Mouse (Mus musculus) megakaryocyte, embryonic 14.5 days (primary cell): ENCODE results near the gene Ppp5c. TPM values are rescaled to one million over a fixed set of nuclear protein-coding genes. Genes with fewer than 3 reads are reported as not detected.

Source experiments
- H3K27me3 ChIP-seq: replicated peaks from 2 replicates; pipeline ENCODE3; 2012; ENCODE audit warnings: inconsistent platforms
- H3K36me3 ChIP-seq: replicated peaks from 2 replicates; pipeline ENCODE3; 2012; ENCODE audit warnings: low read length, inconsistent platforms, mixed read lengths
- H3K4me1 ChIP-seq: 2 replicates; pipeline ENCODE4 v1.6.1; 2012; ENCODE audit warnings: inconsistent platforms
- H3K4me3 ChIP-seq: replicated peaks from 2 replicates; pipeline ENCODE3; 2012; ENCODE audit warnings: moderate library complexity, mild to moderate bottlenecking, inconsistent platforms
- H3K9me3 ChIP-seq: 2 replicates; pipeline ENCODE4 v1.6.1; 2012; ENCODE audit warnings: inconsistent platforms
- FLI1 ChIP-seq: IDR thresholded peaks from 2 replicates; pipeline ENCODE4 v1.6.1; 2012; ENCODE audit warnings: low read length, inconsistent platforms, mixed read lengths
- GATA1 ChIP-seq: IDR thresholded peaks from 3 replicates; pipeline ENCODE4 v1.6.1; 2012; ENCODE audit warnings: mixed read lengths, low read length, inconsistent platforms, borderline replicate concordance
- polyA plus RNA-seq: library from polyadenylated mRNA; stranded (reverse); fragments of >175 nt; gene quantifications from 2 replicates; pipeline ENCODE4 v1.2.3, GENCODE M21; 2012; ENCODE audit warnings: low replicate concordance; ENCODE audit not compliant: insufficient read depth

Gene Ppp5c
- polyA plus RNA-seq, 1 experiment, result 55.6 TPM

GRCm38 (mm10) chr7:17060782-17061605 is 33.3 kb upstream of the Ppp5c start:
- Histone ChIP-seq H3K4me3 (peak overlapping the region; percentile 86), H3K4me1 (peaks cover 64% of the 10 kb centered on the region), H3K27me3 (peaks cover 12% of the 10 kb centered on the region), H3K36me3 (no peaks in the 10 kb centered on the region), H3K9me3 (no peaks in the 10 kb centered on the region)
- TF ChIP-seq FLI1 (no peak), GATA1 (no peak)

DNA sequence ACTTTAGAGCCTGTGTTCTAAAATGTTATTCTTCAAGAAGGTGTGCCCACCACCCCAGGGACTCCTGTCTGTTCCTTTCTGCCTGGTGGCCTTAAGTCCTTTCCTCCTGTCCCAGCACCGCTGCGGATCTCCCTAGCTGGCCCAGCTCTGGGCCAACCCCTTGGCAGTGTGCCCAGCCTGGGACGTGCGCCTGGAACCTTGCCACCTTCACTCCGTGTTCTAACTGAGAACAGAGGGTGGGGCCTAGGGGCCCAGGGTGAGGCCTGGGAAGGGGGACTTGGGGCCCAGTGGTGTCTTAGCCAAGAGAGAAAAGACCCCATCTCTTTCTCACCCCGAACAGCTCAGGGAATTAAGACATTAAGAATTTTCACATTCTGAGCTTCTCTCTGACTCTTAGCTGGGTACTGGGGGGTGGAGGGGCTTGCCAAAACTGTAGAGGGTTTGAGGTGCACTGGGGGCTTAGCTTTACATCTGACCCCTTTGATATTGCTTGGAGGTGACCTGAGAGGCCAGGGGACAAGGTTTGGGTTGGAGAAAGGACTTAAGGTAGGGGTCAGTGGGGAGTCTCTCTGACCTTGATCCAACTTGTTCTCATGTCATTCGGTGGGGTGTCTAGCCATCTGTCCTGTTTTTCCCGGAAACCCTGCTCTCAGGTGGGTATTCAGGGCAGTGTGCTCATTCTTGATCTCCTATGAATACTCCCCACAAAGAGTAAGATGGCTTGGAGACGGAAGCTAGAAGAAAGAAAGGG is 32.5 kb upstream of the Ppp5c start:
- TF ChIP-seq FLI1, result no peak
- no peak for TF ChIP-seq GATA1
- no peaks in the 10 kb centered on the region for H3K9me3 ChIP-seq
- peaks cover 69% of the 10 kb centered on the region for H3K4me1 ChIP-seq
- no peaks in the 10 kb centered on the region for H3K36me3 ChIP-seq
- H3K27me3 ChIP-seq, result peaks cover 12% of the 10 kb centered on the region
- H3K4me3 ChIP-seq, result peak overlapping the region; percentile 86

DNA sequence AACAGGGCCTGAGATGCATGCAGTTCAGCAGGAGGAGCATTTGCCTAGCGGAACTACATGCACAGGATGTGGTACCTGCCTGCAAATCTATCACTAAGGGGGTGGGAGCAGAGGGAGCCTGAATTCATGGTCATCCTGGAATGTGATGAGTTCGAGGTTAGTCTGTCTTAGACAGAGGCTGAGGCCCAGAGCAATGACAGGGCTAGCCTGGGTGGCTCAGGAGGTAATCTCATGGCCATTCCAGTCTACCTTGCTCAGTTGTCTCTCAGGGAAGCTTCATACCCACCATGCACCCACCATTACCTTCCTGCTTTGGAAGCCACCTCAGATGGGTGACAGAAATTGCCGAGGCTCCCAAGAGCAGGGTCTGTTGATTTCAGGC is 31.7 kb upstream of the Ppp5c start:
- H3K4me1 ChIP-seq, result peaks cover 73% of the 10 kb centered on the region

DNA sequence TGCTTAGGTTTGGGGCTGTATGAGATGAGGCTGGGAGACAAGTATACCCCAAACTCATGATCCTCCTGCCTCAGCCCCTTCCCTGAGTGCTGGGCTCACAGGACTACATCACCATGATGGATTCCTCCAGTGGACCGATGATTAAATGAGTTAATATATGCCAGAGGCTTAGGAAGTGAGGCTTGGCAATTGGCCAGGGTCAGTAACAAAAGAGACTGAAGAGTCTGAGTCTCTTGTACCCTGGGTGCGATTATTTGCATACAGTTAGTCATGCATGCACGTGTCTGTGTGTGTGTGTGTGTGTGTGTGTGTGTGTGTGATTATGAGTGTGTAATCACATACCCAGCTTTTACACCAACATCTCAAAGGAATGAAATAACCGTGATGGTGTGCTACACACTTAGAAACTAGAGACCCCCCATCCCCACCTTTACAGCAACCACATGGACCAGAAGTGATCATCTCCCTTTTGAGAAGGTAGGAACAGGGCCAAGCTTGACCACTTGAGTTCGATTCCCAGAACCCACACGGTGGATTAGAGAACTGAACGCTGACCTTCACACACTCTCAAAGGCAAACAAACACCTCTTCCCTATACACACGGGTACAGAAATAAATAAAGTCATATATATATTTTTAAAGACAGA is 31.2 kb upstream of the Ppp5c start:
- H3K27me3 ChIP-seq, result peaks cover 12% of the 10 kb centered on the region
- H3K36me3 ChIP-seq, result peaks cover 9% of the 10 kb centered on the region
- H3K9me3 ChIP-seq, result peaks cover 1% of the 10 kb centered on the region; the same call in 1 of the 2 replicates
- H3K4me3 ChIP-seq, result peak overlapping the region; percentile 88
- peaks cover 73% of the 10 kb centered on the region for H3K4me1 ChIP-seq
- TF ChIP-seq FLI1 (no peak), GATA1 (no peak)

More for the DNA sequence above, 31.7 kb upstream of the Ppp5c start:
- TF ChIP-seq GATA1 (no peak), FLI1 (no peak)
- no peaks in the 10 kb centered on the region for H3K9me3 ChIP-seq
- H3K36me3 ChIP-seq, result peaks cover 5% of the 10 kb centered on the region
- peaks cover 12% of the 10 kb centered on the region for H3K27me3 ChIP-seq
- peak overlapping the region; percentile 48 for H3K4me3 ChIP-seq

GRCm38 (mm10) chr7:17058071-17058689 is 30.5 kb upstream of the Ppp5c start:
- Histone ChIP-seq H3K9me3 (peaks cover 6% of the 10 kb centered on the region; the same call in 1 of the 2 replicates), H3K36me3 (peaks cover 16% of the 10 kb centered on the region), H3K4me1 (peaks cover 73% of the 10 kb centered on the region), H3K4me3 (peak overlapping the region; percentile 88), H3K27me3 (peaks cover 12% of the 10 kb centered on the region)
- no peak for TF ChIP-seq GATA1
- TF ChIP-seq FLI1, result no peak

GRCm38 (mm10) chr7:17056601-17057523 is 29.1 kb upstream of the Ppp5c start:
- Histone ChIP-seq H3K36me3 (peaks cover 20% of the 10 kb centered on the region), H3K4me1 (peaks cover 61% of the 10 kb centered on the region)
- TF ChIP-seq GATA1, result no peak
- TF ChIP-seq FLI1, result no peak

GRCm38 (mm10) chr7:17056081-17056581 is 28.4 kb upstream of the Ppp5c start:
- H3K27me3 ChIP-seq, result no peaks in the 10 kb centered on the region
- peak overlapping the region; percentile 93 for H3K4me3 ChIP-seq
- H3K36me3 ChIP-seq, result peaks cover 24% of the 10 kb centered on the region
- H3K4me1 ChIP-seq, result peaks cover 62% of the 10 kb centered on the region
- H3K9me3 ChIP-seq, result peaks cover 6% of the 10 kb centered on the region; the same call in 1 of the 2 replicates
- TF ChIP-seq FLI1, result no peak
- no peak for TF ChIP-seq GATA1

More at GRCm38 (mm10) chr7:17056601-17057523, 29.1 kb upstream of the Ppp5c start:
- H3K4me3 ChIP-seq, result peak overlapping the region; percentile 93
- H3K27me3 ChIP-seq, result no peaks in the 10 kb centered on the region
- H3K9me3 ChIP-seq, result peaks cover 6% of the 10 kb centered on the region; the same call in 1 of the 2 replicates

DNA sequence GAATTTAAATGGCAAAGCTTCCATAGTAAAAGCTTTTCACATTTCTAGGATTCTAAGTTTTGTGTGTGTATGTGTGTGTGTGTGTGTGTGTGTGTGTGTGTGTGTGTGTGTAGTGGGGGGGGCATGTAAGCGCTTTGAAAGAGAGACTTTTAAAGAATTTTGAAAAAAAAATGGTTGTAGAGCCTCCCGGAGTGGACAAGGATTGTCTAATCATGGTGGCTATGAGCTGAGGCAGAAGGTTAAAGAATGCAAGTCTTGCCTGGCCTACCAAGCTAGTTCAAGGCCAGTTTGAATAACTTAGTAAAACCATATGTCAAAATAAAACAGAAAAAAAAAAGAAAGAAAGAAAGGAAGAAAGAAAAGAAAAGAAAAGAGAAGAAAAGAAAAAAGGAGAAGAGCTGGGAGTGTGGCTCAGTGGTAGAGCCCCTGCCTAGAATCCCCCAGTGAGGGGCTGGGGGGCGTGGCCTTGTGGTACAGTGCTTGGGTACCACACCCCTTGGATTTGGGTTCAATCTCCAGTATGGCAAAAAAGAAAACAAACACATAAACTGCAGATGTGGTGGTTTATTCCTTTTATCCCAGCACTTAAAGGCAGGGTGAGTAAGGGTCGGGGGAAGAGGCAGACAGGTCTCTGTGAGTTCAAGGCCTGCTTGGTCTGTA is 27.7 kb upstream of the Ppp5c start:
- no peaks in the 10 kb centered on the region for H3K27me3 ChIP-seq
- peaks cover 6% of the 10 kb centered on the region; the same call in 1 of the 2 replicates for H3K9me3 ChIP-seq
- peaks cover 29% of the 10 kb centered on the region for H3K36me3 ChIP-seq
- no peak for TF ChIP-seq FLI1
- no peak for TF ChIP-seq GATA1
- peak overlapping the region; percentile 93 for H3K4me3 ChIP-seq
- H3K4me1 ChIP-seq, result peaks cover 55% of the 10 kb centered on the region
